Mouse (Mus musculus) forebrain, embryonic 13.5 days (tissue): ENCODE measurements around the gene Eva1a. TPM values are rescaled to one million over a fixed set of nuclear protein-coding genes. Genes with fewer than 3 reads are reported as not detected.
A peak's percentile ranks its signal among the peaks of the same experiment; 100 is the strongest.

ENCODE experiments used
- ATAC-seq: fragments of 200-750 bp; cut with Nextera tagmentation; 2 replicates; pipeline ENCODE4 v1.8.0; 2017
- H3K27ac ChIP-seq: fragments of 300-500 bp; sonication (generic); 2 replicates; pipeline ENCODE4 v1.5.1; 2015; ENCODE audit warnings: inconsistent platforms, mild to moderate bottlenecking, moderate library complexity
- H3K27me3 ChIP-seq: fragments of 300-500 bp; sonication (generic); 2 replicates; pipeline ENCODE4 v1.6.1; 2015; ENCODE audit warnings: mild to moderate bottlenecking, inconsistent platforms
- H3K36me3 ChIP-seq: fragments of 300-500 bp; sonication (generic); 2 replicates; pipeline ENCODE4 v1.6.1; 2015; ENCODE audit warnings: mild to moderate bottlenecking, inconsistent platforms; ENCODE audit not compliant: poor library complexity, severe bottlenecking
- H3K4me1 ChIP-seq: fragments of 300-500 bp; sonication (generic); 2 replicates; pipeline ENCODE4 v1.6.1; 2015; ENCODE audit warnings: inconsistent platforms
- H3K4me2 ChIP-seq: fragments of 300-500 bp; sonication (generic); 2 replicates; pipeline ENCODE4 v1.6.1; 2015; ENCODE audit warnings: inconsistent platforms, mild to moderate bottlenecking, moderate library complexity
- H3K4me3 ChIP-seq: fragments of 300-500 bp; sonication (generic); 2 replicates; pipeline ENCODE4 v1.5.1; 2015; ENCODE audit warnings: mild to moderate bottlenecking, inconsistent platforms
- H3K9ac ChIP-seq: fragments of 300-500 bp; sonication (generic); 2 replicates; pipeline ENCODE4 v1.6.1; 2015; ENCODE audit warnings: mild to moderate bottlenecking, inconsistent platforms
- H3K9me3 ChIP-seq: fragments of 300-500 bp; sonication (generic); replicated peaks from 2 replicates; pipeline ENCODE4 v1.6.1; 2016; ENCODE audit warnings: inconsistent platforms
- WGBS: fragments of 180-500 bp; shearing (Covaris S2); methylation state at CpG from one replicate; pipeline ENCODE4 v1.1.7; 2015; 5-methylcytosine and 5-hydroxymethylcytosine counted together
- polyA plus RNA-seq: library from polyadenylated mRNA; unstranded; fragments of >200 nt; fragmentation: Nextera tagmentation; extraction: Ambion mirVana; gene quantifications from 2 replicates; pipeline ENCODE4 v1.2.1, GENCODE M21; 2015

Eva1a gene
- polyA plus RNA-seq, 1 experiment from 2014 or later: 1.2 TPM

- no peak for ATAC-seq
- Histone ChIP-seq H3K4me2 (no peak overlapping the region), H3K9ac (no peak overlapping the region), H3K27me3 (no peaks in the 10 kb centered on the region), H3K27ac (no peak overlapping the region), H3K4me1 (no peaks in the 10 kb centered on the region), H3K36me3 (no peaks in the 10 kb centered on the region), H3K9me3 (no peaks in the 10 kb centered on the region), H3K4me3 (no peak overlapping the region)
- WGBS: 75% methylated on average over 14 of the region's 14 CpGs
Measured at GRCm38 (mm10) chr6:82112127-82113090, 71.6 kb downstream of the Eva1a start.

GRCm38 (mm10) chr6:82115335-82115965 lies 74.6 kb downstream of the Eva1a start:
- H3K4me3 ChIP-seq: no peak overlapping the region

GRCm38 (mm10) chr6:82116176-82116575 lies 75.3 kb downstream of the Eva1a start:
- ATAC-seq: no peak
- no peaks in the 10 kb centered on the region for H3K36me3 ChIP-seq
- no peaks in the 10 kb centered on the region for H3K4me1 ChIP-seq
- no peak overlapping the region for H3K9ac ChIP-seq
- no peak overlapping the region for H3K4me2 ChIP-seq
- no peak overlapping the region for H3K27ac ChIP-seq
- no peak overlapping the region for H3K4me3 ChIP-seq
- H3K27me3 ChIP-seq: no peaks in the 10 kb centered on the region
- H3K9me3 ChIP-seq: no peaks in the 10 kb centered on the region
- WGBS: 80% methylated on average over 3 of the region's 3 CpGs

More at GRCm38 (mm10) chr6:82115335-82115965, 74.6 kb downstream of the Eva1a start:
- no peaks in the 10 kb centered on the region for H3K27me3 ChIP-seq
- H3K4me1 ChIP-seq: no peaks in the 10 kb centered on the region
- WGBS: 80% methylated on average over 3 of the region's 3 CpGs
- no peak for ATAC-seq
- H3K9me3 ChIP-seq: no peaks in the 10 kb centered on the region
- H3K4me2 ChIP-seq: no peak overlapping the region
- H3K9ac ChIP-seq: no peak overlapping the region
- no peaks in the 10 kb centered on the region for H3K36me3 ChIP-seq
- no peak overlapping the region for H3K27ac ChIP-seq

- ATAC-seq: no peak
- Histone ChIP-seq H3K36me3 (no peaks in the 10 kb centered on the region), H3K4me2 (no peak overlapping the region), H3K4me3 (no peak overlapping the region), H3K27ac (no peak overlapping the region), H3K27me3 (no peaks in the 10 kb centered on the region), H3K4me1 (no peaks in the 10 kb centered on the region), H3K9me3 (no peaks in the 10 kb centered on the region), H3K9ac (no peak overlapping the region)
- WGBS: 92% methylated on average over 5 of the region's 5 CpGs
Measured at GRCm38 (mm10) chr6:82117871-82118270, 77.0 kb downstream of the Eva1a start.

GRCm38 (mm10) chr6:82119322-82120162 lies 78.7 kb downstream of the Eva1a start:
- Histone ChIP-seq H3K4me2 (peak overlapping the region; percentile 45), H3K9ac (no peak overlapping the region), H3K27me3 (no peaks in the 10 kb centered on the region), H3K4me3 (no peak overlapping the region), H3K27ac (no peak overlapping the region), H3K9me3 (no peaks in the 10 kb centered on the region), H3K36me3 (no peaks in the 10 kb centered on the region), H3K4me1 (no peaks in the 10 kb centered on the region)
- WGBS: 20% methylated on average over 16 of the region's 16 CpGs
- ATAC-seq: peak; percentile 78

- no peak for ATAC-seq
- H3K9ac ChIP-seq: no peak overlapping the region
- no peak overlapping the region for H3K4me3 ChIP-seq
- H3K9me3 ChIP-seq: no peaks in the 10 kb centered on the region
- 94% methylated on average over 2 of the region's 2 CpGs for WGBS
- H3K27me3 ChIP-seq: no peaks in the 10 kb centered on the region
- H3K27ac ChIP-seq: no peak overlapping the region
- no peaks in the 10 kb centered on the region for H3K4me1 ChIP-seq
- H3K36me3 ChIP-seq: no peaks in the 10 kb centered on the region
- no peak overlapping the region for H3K4me2 ChIP-seq
Measured at GRCm38 (mm10) chr6:82125134-82125533, 84.3 kb downstream of the Eva1a start.

GRCm38 (mm10) chr6:82127827-82128226 lies 87.0 kb downstream of the Eva1a start:
- Histone ChIP-seq H3K27ac (no peak overlapping the region), H3K36me3 (no peaks in the 10 kb centered on the region), H3K4me3 (no peak overlapping the region), H3K4me1 (no peaks in the 10 kb centered on the region), H3K9me3 (no peaks in the 10 kb centered on the region), H3K27me3 (no peaks in the 10 kb centered on the region), H3K9ac (no peak overlapping the region), H3K4me2 (no peak overlapping the region)
- no peak for ATAC-seq
- 85% methylated on average over 9 of the region's 9 CpGs for WGBS

- H3K4me3 ChIP-seq: no peak overlapping the region
- H3K9me3 ChIP-seq: no peaks in the 10 kb centered on the region
- ATAC-seq: peak; percentile 68; the same call in 1 of the 2 replicates
- H3K4me2 ChIP-seq: no peak overlapping the region
- no peaks in the 10 kb centered on the region for H3K36me3 ChIP-seq
- no peaks in the 10 kb centered on the region for H3K4me1 ChIP-seq
- H3K9ac ChIP-seq: no peak overlapping the region
- no peaks in the 10 kb centered on the region for H3K27me3 ChIP-seq
- 64% methylated on average over 9 of the region's 9 CpGs for WGBS
- H3K27ac ChIP-seq: no peak overlapping the region
Measured at GRCm38 (mm10) chr6:82129630-82130217, 88.9 kb downstream of the Eva1a start.

GRCm38 (mm10) chr6:82132876-82133591 lies 92.2 kb downstream of the Eva1a start:
- H3K9me3 ChIP-seq: no peaks in the 10 kb centered on the region
- H3K4me1 ChIP-seq: peaks cover 3% of the 10 kb centered on the region; the same call in 1 of the 2 replicates
- 87% methylated on average over 13 of the region's 13 CpGs for whole genome bisulfite sequencing
- no peak for ATAC-seq
- no peaks in the 10 kb centered on the region for H3K36me3 ChIP-seq
- H3K9ac ChIP-seq: no peak overlapping the region
- H3K27ac ChIP-seq: no peak overlapping the region; the same call in 1 of the 2 replicates
- H3K4me2 ChIP-seq: no peak overlapping the region
- no peaks in the 10 kb centered on the region for H3K27me3 ChIP-seq
- no peak overlapping the region for H3K4me3 ChIP-seq

GRCm38 (mm10) chr6:82133592-82133978 lies 92.7 kb downstream of the Eva1a start:
- 87% methylated on average over 7 of the region's 7 CpGs for WGBS
- H3K4me1 ChIP-seq: peaks cover 3% of the 10 kb centered on the region; the same call in 1 of the 2 replicates
- no peak overlapping the region for H3K4me2 ChIP-seq
- no peaks in the 10 kb centered on the region for H3K27me3 ChIP-seq
- no peaks in the 10 kb centered on the region for H3K36me3 ChIP-seq
- no peak overlapping the region for H3K4me3 ChIP-seq
- no peak for ATAC-seq
- no peaks in the 10 kb centered on the region for H3K9me3 ChIP-seq
- H3K27ac ChIP-seq: no peak overlapping the region
- H3K9ac ChIP-seq: no peak overlapping the region
